8 mouse cellular contexts compared by ENCODE assay signal in genomic region chr17:28084964-28085363, GRCm38 (mm10). TPM values are rescaled to one million over a fixed set of nuclear protein-coding genes. Genes with fewer than 3 reads are reported as not detected.
DNase-seq lines count a peak whose midpoint lies in the region; ATAC-seq and TF ChIP-seq lines count a peak whose summit lies in the region.

No protein-coding gene starts in this region.

- ATAC-seq in activated CD4-positive, CD25-positive, alpha-beta regulatory T cell, adult 4 months = peak; percentile 78
- peak; percentile 90 for ATAC-seq in megakaryocyte progenitor cell, adult 5-6 weeks (replicated peaks; ENCODE audit: poor library complexity)

- TF ChIP-seq POLR2A in cortical plate, adult 2 months (IDR thresholded peaks at IDR 0.05; ENCODE audit: extremely low read depth, insufficient read depth, low read length) = no peak

- no peak overlapping the region for H3K27ac ChIP-seq in cortical plate, adult 2 months (ENCODE audit: insufficient read depth, low read length)

- TF ChIP-seq CTCF in cortical plate, adult 2 months (IDR thresholded peaks at IDR 0.05; ENCODE audit: extremely low read depth, insufficient read depth, low read length) = peak; percentile 80

- DNase-seq in gastrocnemius, postnatal 10 days = peak; percentile 97
- DNase-seq in induced T-regulatory cell, adult 2 months (ENCODE audit: low read depth) = peak; percentile 95
- peak; percentile 66 to 77 for DNase-seq in left cerebral cortex, adult 8-10 months (ENCODE audit: low spot score in 2 of 2)
- peak; percentile 87 to 93 for DNase-seq in right cerebral cortex, postnatal 10 days (ENCODE audit: low spot score in 2 of 2)
- DNase-seq in urinary bladder, postnatal 14 days (ENCODE audit: low spot score) = peak; percentile 92

- no peak overlapping the region for H3K4me3 ChIP-seq in cortical plate, adult 2 months (ENCODE audit: insufficient read depth, low read length)

- no peaks in the 10 kb centered on the region for H3K4me1 ChIP-seq in cortical plate, adult 2 months (ENCODE audit: control insufficient read depth, insufficient read depth, low read length)

RNA-seq across cellular contexts. Expression of gene Tcp11, which starts 4.5 kb away (rescaled TPM):
- polyA plus RNA-seq in activated CD4-positive, CD25-positive, alpha-beta regulatory T cell, adult 4 months (2017; shearing (Covaris generic)) = 1 to 10 TPM; 1.0 to 1.6 TPM
- 0.30 and 0.44 TPM in 2 replicates for polyA plus RNA-seq in cortical plate, adult 2 months (2012; rRNA removed)
- not detected for total RNA-seq in gastrocnemius, postnatal 10 days (2021)
- total RNA-seq in left cerebral cortex, adult 8-10 months (2022) = 1 to 10 TPM in 1 of 4 experiments, under 1 TPM in 3; 0.41 to 1.0 (median 0.56) TPM
- 0.67 and 1.4 TPM in 2 replicates for total RNA-seq in megakaryocyte progenitor cell, adult 5-6 weeks (2015)
- total RNA-seq in megakaryocyte progenitor cell, adult 5-6 weeks (2017) = 2.4 and 2.5 TPM in 2 replicates

RNA-seq across cellular contexts. Expression of gene Scube3, which starts 57.0 kb away (rescaled TPM):
- polyA plus RNA-seq in activated CD4-positive, CD25-positive, alpha-beta regulatory T cell, adult 4 months (2017; shearing (Covaris generic)) = not detected
- polyA plus RNA-seq in cortical plate, adult 2 months (2012; rRNA removed) = 0.64 and 3.0 TPM in 2 replicates
- total RNA-seq in gastrocnemius, postnatal 10 days (2021) = under 1 TPM; 0.56 to 0.63 TPM
- total RNA-seq in left cerebral cortex, adult 8-10 months (2022) = 1 to 10 TPM; 7.2 to 8.6 (median 7.7) TPM
- 0.02 and 0.07 TPM in 2 replicates for total RNA-seq in megakaryocyte progenitor cell, adult 5-6 weeks (2015)
- 0.08 and 0.14 TPM in 2 replicates for total RNA-seq in megakaryocyte progenitor cell, adult 5-6 weeks (2017)

Comparison
In these comparisons a context has a peak if more than half of its experiments do, and no peak if none do; other contexts are left out.
1. RNA of gene Scube3, which starts 57.0 kb away (total RNA-seq): 7.2 to 8.6 TPM in left cerebral cortex, adult 8-10 months; 0.56 to 0.63 TPM in gastrocnemius, postnatal 10 days and 0.02 to 0.14 TPM in megakaryocyte progenitor cell, adult 5-6 weeks; every median in the first group is over 4 times any median in the second.
2. Peak in every context shown above with its lines, with median percentiles within 50 percentile points of each other: DNase-seq.